Mouse (Mus musculus): ENCODE data around the gene Jmy. TPM values are rescaled to one million over a fixed set of nuclear protein-coding genes. Genes with fewer than 3 reads are reported as not detected.
A peak's percentile ranks its signal among the peaks of the same experiment; 100 is the strongest.
"Not testable (repeated sequence)": the region's sequence is repeated elsewhere in the genome, so short reads cannot be mapped to it uniquely, and the experiment has no call there.

Jmy gene
- 10 to 100 TPM; 38.6 TPM for total RNA-seq (2021)
- long read RNA-seq, experiment 1, partial matches to known transcripts = 0 of 2 reads
- long read RNA-seq, experiment 1, other reads (novel, unspliced or antisense) = 2 of 2 reads
- long read RNA-seq, experiment 2, partial matches to known transcripts = 0 of 6 reads
- long read RNA-seq, experiment 2, other reads (novel, unspliced or antisense) = 6 of 6 reads

DNA sequence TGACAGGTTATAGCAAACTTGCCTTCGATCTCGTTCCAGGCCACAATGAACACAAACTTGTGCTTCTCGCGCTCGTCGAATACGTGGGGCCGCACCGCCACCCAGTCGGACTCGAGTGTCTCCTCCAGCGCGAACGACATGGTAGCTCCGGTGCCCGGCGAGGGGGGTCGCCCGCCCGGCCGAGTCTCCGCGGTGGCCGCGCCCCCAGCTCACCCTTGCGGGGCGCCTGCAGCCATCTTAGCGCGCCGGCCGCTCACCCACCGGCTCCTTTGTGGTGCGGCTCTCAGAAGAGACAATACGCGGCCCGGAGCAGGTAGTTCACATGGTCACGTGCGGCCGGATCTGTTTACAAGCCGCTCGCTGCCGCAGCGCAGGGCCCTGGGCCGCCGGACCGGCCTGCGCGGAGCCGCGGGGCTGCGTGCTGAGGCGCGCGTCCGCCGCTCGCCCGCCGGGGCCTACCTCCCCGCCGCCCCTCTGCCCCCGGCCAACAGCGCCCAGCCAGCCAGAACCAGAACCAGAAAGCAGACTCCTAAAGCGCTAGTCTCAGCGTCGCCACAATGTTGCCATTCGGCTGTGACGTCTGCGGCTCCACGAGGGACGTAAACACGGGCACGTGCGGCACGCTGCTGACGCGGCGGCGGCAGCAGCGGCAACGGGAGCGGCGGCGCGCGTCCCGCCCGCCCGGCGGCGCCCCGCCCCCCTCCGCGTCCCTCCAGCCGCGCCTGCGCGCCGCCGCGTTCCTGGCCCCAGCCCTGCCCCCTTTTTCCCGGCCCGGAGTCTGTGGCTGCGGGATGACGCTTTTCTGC, at the start of gene Jmy:
Gene Jmy (minus strand): TSS at position 642 of the 806 bp plus-strand sequence.
- DNase-seq (ENCODE audit: low spot score in 2 of 2) = peak; percentile 69 to 84
- peak within 1 kb of the TSS; percentile 97 for H3K27ac ChIP-seq
- no peak for TF ChIP-seq CTCF (conservative IDR thresholded peaks at IDR 0.05)
- H3K4me3 ChIP-seq = peak within 1 kb of the TSS; percentile 98

- H3K27ac ChIP-seq = no peak overlapping the region
- TF ChIP-seq CTCF (conservative IDR thresholded peaks at IDR 0.05) = no peak
- no peak for DNase-seq (ENCODE audit: low spot score in 2 of 2)
- H3K4me3 ChIP-seq = no peak overlapping the region
Measured at GRCm38 (mm10) chr13:93547641-93548040, 48.0 kb upstream of the Jmy start.

DNA sequence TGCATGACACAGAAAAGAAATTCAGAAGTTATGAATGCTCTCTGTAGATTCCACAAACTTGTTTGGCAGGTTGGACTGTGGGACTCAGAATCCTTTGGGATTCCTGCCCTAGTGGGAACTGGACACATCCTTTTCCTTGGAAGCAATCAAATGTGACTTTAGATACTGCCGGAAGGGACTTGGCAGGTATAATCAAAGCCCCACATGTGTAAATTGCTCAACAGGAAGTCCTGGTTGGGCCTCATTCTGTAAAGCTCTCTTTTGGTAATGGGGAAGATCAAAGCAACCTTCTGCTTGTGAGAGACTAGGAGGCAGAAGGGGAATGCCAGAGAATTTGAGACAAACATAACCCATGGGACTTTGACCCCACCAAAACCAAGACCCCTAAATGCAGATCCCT, 46.4 kb upstream of the Jmy start:
- DNase-seq (ENCODE audit: low spot score in 2 of 2) = no peak
- Histone ChIP-seq H3K4me3 (no peak overlapping the region), H3K27ac (no peak overlapping the region)
- no peak for TF ChIP-seq CTCF (conservative IDR thresholded peaks at IDR 0.05)

- no peak for DNase-seq (ENCODE audit: low spot score in 2 of 2)
- H3K27ac ChIP-seq = no peak overlapping the region
- no peak for TF ChIP-seq CTCF (conservative IDR thresholded peaks at IDR 0.05)
- no peak overlapping the region for H3K4me3 ChIP-seq
Measured at GRCm38 (mm10) chr13:93544274-93544673, 44.7 kb upstream of the Jmy start.

DNA sequence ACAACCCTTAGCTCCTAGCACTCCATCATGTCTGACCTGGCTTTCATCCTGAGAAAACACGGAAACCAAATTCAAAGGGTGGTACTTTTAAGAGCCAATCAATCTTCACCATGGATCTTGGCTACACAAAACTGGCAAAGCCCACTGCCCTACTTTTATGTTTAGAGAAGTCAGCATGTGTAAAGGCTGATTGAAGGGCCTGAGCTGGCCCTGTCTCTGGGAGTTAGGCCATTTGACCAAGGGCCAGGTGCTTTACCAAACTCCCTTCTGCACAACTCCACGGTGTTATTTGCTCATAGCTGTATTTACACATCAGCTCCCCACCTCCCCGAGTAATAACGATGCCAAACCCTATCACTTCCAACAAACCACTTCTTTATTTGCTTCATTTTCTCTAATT, 39.7 kb upstream of the Jmy start:
- Histone ChIP-seq H3K4me3 (no peak overlapping the region), H3K27ac (no peak overlapping the region)
- TF ChIP-seq CTCF (conservative IDR thresholded peaks at IDR 0.05) = no peak
- no peak for DNase-seq (ENCODE audit: low spot score in 2 of 2)

DNA sequence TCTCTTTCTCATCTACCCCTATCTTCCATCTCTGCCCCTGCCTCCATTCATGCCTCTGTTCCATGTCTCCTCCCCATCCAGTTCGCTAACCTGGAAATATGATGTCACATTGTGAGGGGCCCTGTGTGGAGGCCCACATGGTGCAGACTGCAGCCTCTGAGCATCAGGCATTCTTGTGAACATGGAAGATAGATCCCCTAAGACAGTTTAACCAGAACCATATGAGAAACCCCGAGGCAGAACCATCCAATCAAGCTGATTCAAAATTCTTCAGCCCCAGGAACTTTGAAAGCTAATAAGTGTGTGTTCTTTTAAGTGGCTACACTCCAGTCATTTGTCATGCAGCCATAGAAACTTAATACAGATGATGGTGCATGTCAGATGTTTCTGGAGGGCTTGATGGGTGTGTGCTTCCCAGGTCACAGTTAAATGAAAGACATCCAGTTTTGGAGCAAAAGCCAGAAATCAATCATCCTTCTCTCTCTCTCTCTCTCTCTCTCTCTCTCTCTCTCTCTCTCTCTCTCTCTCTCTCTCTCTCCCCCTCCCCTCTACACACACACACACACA, 19.2 kb upstream of the Jmy start:
- H3K4me3 ChIP-seq = no peak overlapping the region
- DNase-seq (ENCODE audit: low spot score in 2 of 2) = no peak
- no peak overlapping the region for H3K27ac ChIP-seq
- TF ChIP-seq CTCF (conservative IDR thresholded peaks at IDR 0.05) = no peak

GRCm38 (mm10) chr13:93517223-93517622, 17.6 kb upstream of the Jmy start:
- Histone ChIP-seq H3K4me3 (no peak overlapping the region), H3K27ac (no peak overlapping the region)
- TF ChIP-seq CTCF (conservative IDR thresholded peaks at IDR 0.05) = no peak
- no peak for DNase-seq (ENCODE audit: low spot score in 2 of 2)

- no peak for TF ChIP-seq CTCF (conservative IDR thresholded peaks at IDR 0.05)
- DNase-seq (ENCODE audit: low spot score in 2 of 2) = no peak
Measured at GRCm38 (mm10) chr13:93514000-93514795, 14.6 kb upstream of the Jmy start.

GRCm38 (mm10) chr13:93510447-93511180, 11.0 kb upstream of the Jmy start:
- DNase-seq (ENCODE audit: low spot score in 2 of 2) = peak; percentile 34 to 39
- TF ChIP-seq CTCF (conservative IDR thresholded peaks at IDR 0.05) = no peak
- no peak overlapping the region for H3K4me3 ChIP-seq
- H3K27ac ChIP-seq = no peak overlapping the region

More at GRCm38 (mm10) chr13:93514000-93514795, 14.6 kb upstream of the Jmy start:
- Histone ChIP-seq H3K4me3 (no peak overlapping the region), H3K27ac (no peak overlapping the region)

DNA sequence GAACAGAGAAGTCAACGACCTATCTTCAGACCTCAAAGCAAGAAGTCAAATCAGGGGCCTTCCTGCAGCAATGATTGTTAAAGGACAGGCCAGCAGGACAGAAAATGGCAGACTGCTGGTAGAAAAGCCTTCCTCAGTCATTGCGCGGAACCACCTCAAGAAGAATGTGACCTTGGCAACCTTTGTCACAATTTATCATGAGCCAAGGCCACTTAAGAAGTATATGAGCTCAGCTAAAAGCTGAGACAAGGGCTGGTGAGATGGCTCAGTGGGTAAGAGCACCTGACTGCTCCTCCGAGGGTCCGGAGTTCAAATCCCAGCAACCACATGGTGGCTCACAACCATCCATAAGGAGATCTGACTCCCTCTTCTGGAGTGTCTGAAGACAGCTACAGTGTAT, 7.3 kb upstream of the Jmy start:
- H3K4me3 ChIP-seq; H3K27ac ChIP-seq; DNase-seq (ENCODE audit: low spot score in 2 of 2): not testable (repeated sequence)

DNA sequence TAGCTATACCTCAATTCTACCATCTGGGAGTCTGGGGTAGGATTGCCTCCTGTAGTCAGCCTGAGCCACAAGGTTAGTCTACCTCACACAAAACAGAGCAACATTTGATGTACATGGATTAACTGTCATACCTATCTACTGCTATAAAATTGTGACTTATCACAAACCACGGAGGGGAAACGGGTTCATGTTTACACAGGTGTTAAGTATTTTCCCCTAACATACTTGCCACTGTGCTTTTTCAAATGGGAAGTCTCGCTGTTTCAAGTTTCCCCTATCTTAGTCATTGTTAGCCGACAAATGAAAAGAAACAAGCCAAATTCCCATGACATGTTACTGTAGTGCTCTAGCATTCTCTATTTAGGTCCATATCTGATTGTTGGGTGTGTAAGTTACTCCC, 2.1 kb upstream of the Jmy start:
- no peak overlapping the region for H3K4me3 ChIP-seq
- TF ChIP-seq CTCF (conservative IDR thresholded peaks at IDR 0.05) = no peak
- no peak for DNase-seq (ENCODE audit: low spot score in 2 of 2)
- no peak overlapping the region for H3K27ac ChIP-seq

DNA sequence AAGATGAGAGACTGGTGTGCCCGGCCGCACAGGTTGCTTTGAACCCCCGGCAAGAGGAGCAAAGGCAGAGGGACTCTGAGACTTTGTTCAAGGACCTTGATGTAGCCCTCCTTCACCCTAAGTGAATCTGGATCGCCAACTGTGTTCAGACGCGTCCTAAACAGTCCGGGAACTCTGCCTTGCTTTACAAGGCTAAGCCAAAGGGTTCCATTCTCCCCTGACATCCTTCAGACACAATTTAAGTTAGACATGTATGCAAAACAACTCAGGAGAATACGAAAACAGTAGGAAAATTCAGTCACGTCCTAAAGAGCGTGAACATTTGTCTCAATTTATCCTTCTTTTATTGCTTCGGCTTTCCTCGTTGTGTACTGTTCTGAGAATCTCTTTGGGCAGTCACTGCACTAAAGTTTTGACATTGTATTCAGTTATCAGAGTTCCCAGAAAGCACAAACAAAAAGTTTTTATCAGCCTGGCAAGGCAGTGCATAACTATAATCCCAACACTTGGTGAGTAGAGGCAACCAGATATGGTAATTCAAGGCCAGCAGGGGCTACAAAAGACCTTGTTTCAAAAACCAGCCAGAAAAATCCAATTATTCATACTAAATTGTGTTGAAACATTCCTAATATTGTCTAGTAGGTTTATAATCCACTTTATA, 495 bp upstream of the Jmy start:
- no peak; the same call in 1 of the 2 replicates for TF ChIP-seq CTCF (conservative IDR thresholded peaks at IDR 0.05)
- DNase-seq (ENCODE audit: low spot score in 2 of 2) = no peak
- H3K27ac ChIP-seq = peak overlapping the region; percentile 97
- H3K4me3 ChIP-seq = peak overlapping the region; percentile 72
